Mouse (Mus musculus) left cerebral cortex, postnatal 36 days (tissue): ENCODE data around the gene Dyx1c1. TPM values are rescaled to one million over a fixed set of nuclear protein-coding genes. Genes with fewer than 3 reads are reported as not detected.

ENCODE experiments used
- DNase-seq, 2 experiments: peaks; one replicate each; pipeline ENCODE4 v3.0.0; 2021 to 2022; ENCODE audit warnings: low spot score in 2 of 2, mixed read lengths in 1 of 2
- intact Hi-C: fragments of 180-260 bp; cut with DNase I; formaldehyde crosslinking; loops from one replicate; pipeline ENCODE4 v1.15.1; 2025
- total RNA-seq, 2 experiments: library from RNA; stranded (reverse); gene quantifications; 2 replicates each; pipeline ENCODE4 v1.2.3; 2021

The Dyx1c1 gene
- total RNA-seq, 2 experiments from 2014 or later, result 1.6 to 2.6 TPM

GRCm38 (mm10) chr9:72969874-72970273 is 11.3 kb downstream of the Dyx1c1 start:
- DNase-seq, result no peak
- intact Hi-C loops, result loop anchor here (5.0 kb wide), 1 partner anchor 122 kb away; no protein-coding TSS in a partner anchor

GRCm38 (mm10) chr9:72972435-72972834 is 13.8 kb downstream of the Dyx1c1 start:
- no peak for DNase-seq
- intact Hi-C loops, result no loop called here

GRCm38 (mm10) chr9:72972984-72973383 is 14.4 kb downstream of the Dyx1c1 start:
- intact Hi-C loops, result no loop called here
- no peak for DNase-seq

GRCm38 (mm10) chr9:72974734-72975133 is 16.1 kb downstream of the Dyx1c1 start:
- intact Hi-C loops, result no loop called here
- no peak for DNase-seq

GRCm38 (mm10) chr9:72975242-72975641 is 16.7 kb downstream of the Dyx1c1 start:
- no peak for DNase-seq
- intact Hi-C loops, result no loop called here

GRCm38 (mm10) chr9:72983066-72983465 is 24.5 kb downstream of the Dyx1c1 start:
- no peak for DNase-seq
- intact Hi-C loops, result no loop called here

- intact Hi-C loops, result loop anchor here (5.0 kb wide), 1 partner anchor 52 kb away; no protein-coding TSS in a partner anchor
- DNase-seq, result peak; percentile 98
These were observed 26.9 kb downstream of the Dyx1c1 start, which contains the start of the genes Ccpg1os and Ccpg1 for GRCm38 (mm10) chr9:72985250-72986220. Gene Ccpg1os, minus strand, starts transcription at chr9:72985382. Gene Ccpg1, plus strand, starts transcription at chr9:72985429.

- no peak for DNase-seq
- intact Hi-C loops, result loop anchor here (5.0 kb wide), 1 partner anchor 50 kb away; no protein-coding TSS in a partner anchor
These were observed 29.1 kb downstream of the Dyx1c1 start for GRCm38 (mm10) chr9:72987703-72988102.

GRCm38 (mm10) chr9:72988706-72989105 is 30.1 kb downstream of the Dyx1c1 start:
- DNase-seq, result no peak
- intact Hi-C loops, result loop anchor here (5.0 kb wide), 1 partner anchor 49 kb away; no protein-coding TSS in a partner anchor

GRCm38 (mm10) chr9:72991420-72991819 is 32.8 kb downstream of the Dyx1c1 start:
- DNase-seq, result no peak
- intact Hi-C loops, result no loop called here

GRCm38 (mm10) chr9:72992576-72992975 is 34.0 kb downstream of the Dyx1c1 start:
- DNase-seq, result no peak
- intact Hi-C loops, result no loop called here

- intact Hi-C loops, result no loop called here
- no peak for DNase-seq
These were observed 37.6 kb downstream of the Dyx1c1 start for GRCm38 (mm10) chr9:72996167-72996566.

- intact Hi-C loops, result no loop called here
- DNase-seq, result no peak
These were observed 38.2 kb downstream of the Dyx1c1 start for GRCm38 (mm10) chr9:72996806-72997205.

GRCm38 (mm10) chr9:73000487-73000886 is 41.9 kb downstream of the Dyx1c1 start:
- DNase-seq, result no peak
- intact Hi-C loops, result no loop called here

GRCm38 (mm10) chr9:73001314-73002011 is 42.9 kb downstream of the Dyx1c1 start:
- DNase-seq, result no peak

GRCm38 (mm10) chr9:73002177-73002576 is 43.6 kb downstream of the Dyx1c1 start:
- intact Hi-C loops, result no loop called here
- no peak for DNase-seq

More at GRCm38 (mm10) chr9:73001314-73002011, 42.9 kb downstream of the Dyx1c1 start:
- intact Hi-C loops, result no loop called here

GRCm38 (mm10) chr9:73004076-73004475 is 45.5 kb downstream of the Dyx1c1 start:
- DNase-seq, result no peak
- intact Hi-C loops, result no loop called here

GRCm38 (mm10) chr9:73005106-73005505 is 46.5 kb downstream of the Dyx1c1 start:
- no peak for DNase-seq
- intact Hi-C loops, result no loop called here

GRCm38 (mm10) chr9:73006175-73006574 is 47.6 kb downstream of the Dyx1c1 start:
- no peak for DNase-seq
- intact Hi-C loops, result no loop called here

- no peak for DNase-seq
- intact Hi-C loops, result no loop called here
These were observed 49.8 kb downstream of the Dyx1c1 start for GRCm38 (mm10) chr9:73008384-73008783.
